Comparison of ENCODE assay signal across 11 mouse cellular contexts in genomic region chr6:90608186-90608585, GRCm38 (mm10). TPM values are rescaled to one million over a fixed set of nuclear protein-coding genes. Genes with fewer than 3 reads are reported as not detected.
DNase-seq lines count a peak whose midpoint lies in the region; ATAC-seq and TF ChIP-seq lines count a peak whose summit lies in the region.
"Had no signal": no experiment of that assay in that cellular context is flagged by ENCODE, and none has a peak within 500 bp of the region (broad histone marks: within the 10 kb centered on the region; RNA-seq: fewer than 3 reads in every experiment).

No protein-coding gene starts in this region.

- no peaks in the 10 kb centered on the region for H3K9me3 ChIP-seq in lung, postnatal 0 days (ENCODE audit: low read length)
- H3K9me3 ChIP-seq in liver, embryonic 16.5 days (replicated peaks; ENCODE audit: control insufficient read depth, low read length), result no peaks in the 10 kb centered on the region
- H3K9me3 ChIP-seq: embryonic facial prominence, embryonic 15.5 days; neural tube, embryonic 13.5 days had no signal

- no peaks in the 10 kb centered on the region; the same call in 1 of the 2 replicates for H3K4me1 ChIP-seq in lung, postnatal 0 days (ENCODE audit: insufficient read depth, low read depth, low read length)
- no peaks in the 10 kb centered on the region for H3K4me1 ChIP-seq in cortical plate, adult 2 months (ENCODE audit: control insufficient read depth, insufficient read depth, low read length)
- peaks cover 51% of the 10 kb centered on the region for H3K4me1 ChIP-seq in liver, embryonic 16.5 days (ENCODE audit: control insufficient read depth, low read depth, low read length)

- peak; percentile 78 to 83 for DNase-seq in adrenal gland, adult (ENCODE audit: inconsistent age in 2 of 2, low spot score in 1 of 2)
- DNase-seq in adrenal gland, postnatal 4 days (ENCODE audit: low spot score in 2 of 2), result no peak
- DNase-seq in lung, postnatal 0 days (ENCODE audit: low spot score), result peak; percentile 47
- DNase-seq in lung, postnatal 25 days (ENCODE audit: low spot score), result no peak
- DNase-seq in layer of hippocampus, adult 18-20 months (ENCODE audit: low spot score in 2 of 2), result no peak
- no peak for DNase-seq in right cerebral cortex, postnatal 10 days (ENCODE audit: low spot score in 2 of 2)
- DNase-seq: layer of hippocampus, postnatal 36 days had no signal

- no peak for TF ChIP-seq EP300 in lung, postnatal 0 days (IDR thresholded peaks at IDR 0.05)

- no peaks in the 10 kb centered on the region for H3K27me3 ChIP-seq in lung, postnatal 0 days (replicated peaks; ENCODE audit: insufficient read depth, low read length)
- H3K27me3 ChIP-seq in liver, embryonic 16.5 days (ENCODE audit: control insufficient read depth, insufficient read depth, low read depth, low read length), result no peaks in the 10 kb centered on the region

- TF ChIP-seq CTCF in lung, postnatal 0 days (IDR thresholded peaks at IDR 0.05), result peak; percentile 74
- 0 out of 2 replicates have a peak, but pooled peaks have one; percentile 13 for TF ChIP-seq CTCF in cortical plate, adult 2 months (IDR thresholded peaks at IDR 0.05; ENCODE audit: extremely low read depth, insufficient read depth, low read length)

- no peak overlapping the region for H3K4me2 ChIP-seq in lung, postnatal 0 days (replicated peaks; ENCODE audit: low read depth, low read length)
- no peak overlapping the region for H3K4me2 ChIP-seq in liver, embryonic 16.5 days (ENCODE audit: low read depth, low read length)
- H3K4me2 ChIP-seq: embryonic facial prominence, embryonic 15.5 days; neural tube, embryonic 13.5 days had no signal

- H3K36me3 ChIP-seq in lung, postnatal 0 days (ENCODE audit: insufficient read depth, low read length), result no peaks in the 10 kb centered on the region
- H3K36me3 ChIP-seq in liver, embryonic 16.5 days (ENCODE audit: control insufficient read depth, insufficient read depth), result no peaks in the 10 kb centered on the region
- H3K36me3 ChIP-seq: embryonic facial prominence, embryonic 15.5 days; neural tube, embryonic 13.5 days had no signal

- no peak overlapping the region for H3K9ac ChIP-seq in lung, postnatal 0 days (replicated peaks; ENCODE audit: low read depth)
- no peak overlapping the region for H3K9ac ChIP-seq in liver, embryonic 16.5 days (ENCODE audit: low read depth, low read length)
- H3K9ac ChIP-seq: embryonic facial prominence, embryonic 15.5 days; neural tube, embryonic 13.5 days had no signal

- no peak overlapping the region for H3K27ac ChIP-seq in lung, postnatal 0 days (ENCODE audit: low read length)
- no peak overlapping the region for H3K27ac ChIP-seq in cortical plate, adult 2 months (ENCODE audit: insufficient read depth, low read length)
- peak overlapping the region; percentile 32; the same call in 1 of the 2 replicates for H3K27ac ChIP-seq in liver, embryonic 16.5 days (ENCODE audit: low read length)
- H3K27ac ChIP-seq: embryonic facial prominence, embryonic 15.5 days; neural tube, embryonic 13.5 days had no signal

- no peak for TF ChIP-seq POLR2A in cortical plate, adult 2 months (IDR thresholded peaks at IDR 0.05; ENCODE audit: extremely low read depth, insufficient read depth, low read length)

- no peak for ATAC-seq in lung, postnatal 0 days
- ATAC-seq in liver, embryonic 16.5 days (ENCODE audit: low read depth), result peak; percentile 62

- H3K4me3 ChIP-seq in lung, postnatal 0 days (ENCODE audit: low read depth, low read length), result no peak overlapping the region
- no peak overlapping the region for H3K4me3 ChIP-seq in cortical plate, adult 2 months (ENCODE audit: insufficient read depth, low read length)
- no peak overlapping the region for H3K4me3 ChIP-seq in liver, embryonic 16.5 days (ENCODE audit: low read depth, low read length)
- H3K4me3 ChIP-seq: embryonic facial prominence, embryonic 15.5 days; neural tube, embryonic 13.5 days had no signal

- 70% methylated on average over 6 of the region's 6 CpGs for WGBS in lung, postnatal 0 days
- WGBS in liver, embryonic 16.5 days (ENCODE audit: insufficient replicate concordance), result 24% methylated on average over 6 of the region's 6 CpGs

RNA-seq across cellular contexts. Expression of gene Slc41a3, which starts 3.7 kb away (rescaled TPM):
- total RNA-seq in adrenal gland, postnatal 4 days (2021), result 10 to 100 TPM; 20.3 to 22.2 TPM
- 9.7 and 10.8 TPM in 2 replicates for polyA plus RNA-seq in lung, postnatal 0 days (2015; fragmentation: Nextera tagmentation; extraction: Ambion mirVana)
- polyA plus RNA-seq in cortical plate, adult 2 months (2012; rRNA removed), result 5.0 and 5.4 TPM in 2 replicates
- polyA plus RNA-seq in liver, embryonic 16.5 days (2015; fragmentation: Nextera tagmentation; extraction: Ambion mirVana), result 46.0 and 49.8 TPM in 2 replicates
- 1 to 10 TPM; 3.9 to 4.0 TPM for total RNA-seq in layer of hippocampus, adult 18-20 months (2021)

Comparison
In these comparisons a context has a peak if more than half of its experiments do, and no peak if none do; other contexts are left out.
1. DNase-seq: peak in adrenal gland, adult (2 of 2) and lung, postnatal 0 days (single experiment); none in adrenal gland, postnatal 4 days (0 of 2), lung, postnatal 25 days (single experiment), layer of hippocampus, adult 18-20 months (0 of 2) and right cerebral cortex, postnatal 10 days (0 of 2).